Mouse (Mus musculus) megakaryocyte, embryonic 14.5 days (primary cell): Measurements from ENCODE around the gene Pycr2.

Source experiments
- FLI1 ChIP-seq: IDR thresholded peaks from 2 replicates; pipeline ENCODE4 v1.6.1; 2012; ENCODE audit warnings: low read length, inconsistent platforms, mixed read lengths
- GATA1 ChIP-seq: IDR thresholded peaks from 3 replicates; pipeline ENCODE4 v1.6.1; 2012; ENCODE audit warnings: mixed read lengths, low read length, inconsistent platforms, borderline replicate concordance

GRCm38 (mm10) chr1:180943032-180943644 is 39.0 kb downstream of the Pycr2 start:
- TF ChIP-seq FLI1: no peak
- TF ChIP-seq GATA1: no peak
